Mouse (Mus musculus): ENCODE data around the gene Ube3c.

Gene Ube3c

GRCm38 (mm10) chr5:29665391-29665790 lies 96.3 kb downstream of the Ube3c start:
- in situ Hi-C loops (cut with MboI; ENCODE audit: unreplicated experiment in 2 of 2): no loop called here

GRCm38 (mm10) chr5:29672551-29672950 lies 103.5 kb downstream of the Ube3c start:
- in situ Hi-C loops (cut with MboI; ENCODE audit: unreplicated experiment in 2 of 2): no loop called here

DNA sequence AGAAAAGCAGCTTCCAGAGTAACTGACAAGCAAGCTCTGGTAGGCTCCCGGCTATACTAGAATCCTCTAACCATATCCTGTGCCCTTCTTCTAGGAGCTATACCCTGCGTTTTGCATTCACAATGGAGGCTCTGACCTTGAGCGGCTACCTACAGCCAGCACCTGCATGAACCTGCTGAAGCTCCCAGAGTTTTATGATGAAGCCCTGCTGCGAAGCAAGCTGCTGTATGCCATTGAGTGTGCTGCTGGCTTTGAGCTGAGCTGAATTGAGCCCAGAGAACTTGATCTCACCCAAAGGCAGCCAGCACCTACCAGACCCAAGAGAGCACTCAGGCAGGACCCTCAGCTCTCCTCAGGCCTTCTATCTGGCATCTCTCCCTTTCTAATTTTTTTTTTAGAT lies 105.3 kb downstream of the Ube3c start:
- in situ Hi-C loops (cut with MboI; ENCODE audit: unreplicated experiment in 2 of 2): no loop called here

DNA sequence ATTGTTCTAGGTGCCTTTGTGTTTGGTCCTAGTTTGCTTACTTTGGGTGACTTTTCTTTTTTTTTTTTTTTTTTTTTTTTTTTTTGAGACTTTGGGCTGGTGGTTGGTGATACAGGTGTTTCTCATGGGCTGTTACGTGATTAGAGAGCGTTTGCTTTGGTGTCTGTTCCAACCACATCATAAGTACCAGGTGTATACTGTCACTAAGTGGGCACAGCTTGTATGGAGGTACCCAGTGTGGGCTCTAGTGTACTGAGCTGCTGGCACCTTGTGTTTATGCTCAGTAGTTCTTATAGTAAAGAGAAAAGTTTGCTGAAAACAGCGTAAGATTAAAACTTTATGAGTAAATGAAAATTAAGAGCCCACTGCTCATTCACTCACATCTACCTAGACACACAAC lies 107.4 kb downstream of the Ube3c start:
- in situ Hi-C loops (cut with MboI; ENCODE audit: unreplicated experiment in 2 of 2): loop anchor here in 1 of 2 experiments (25.0 kb wide), 1 partner anchor 1214 kb away; the partner anchor contains the start of gene Shh

DNA sequence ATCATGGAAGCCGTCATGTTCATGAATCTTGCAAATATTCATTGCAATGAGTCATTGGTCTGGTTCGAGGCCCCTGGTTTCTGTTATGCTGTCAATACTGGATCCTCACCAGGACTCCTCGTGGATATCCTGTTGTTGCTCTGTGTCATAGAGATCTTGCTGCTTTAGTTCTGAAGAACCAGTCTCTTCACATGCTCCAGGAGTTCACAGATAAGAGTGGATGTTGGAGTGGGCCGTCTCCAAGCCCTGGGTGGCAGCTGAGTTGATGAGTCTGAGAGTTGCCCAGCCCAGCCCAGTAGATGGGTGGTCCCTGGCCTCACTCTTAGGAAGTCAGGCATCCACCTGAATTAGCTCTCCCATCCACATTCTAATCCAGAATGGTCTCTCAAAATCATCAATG lies 116.0 kb downstream of the Ube3c start:
- in situ Hi-C loops (cut with MboI; ENCODE audit: unreplicated experiment in 2 of 2): loop anchor here (5.0 to 25.0 kb wide), 2 partner anchors 298 to 1223 kb away; partner anchors contain the start of gene Shh (in 1 of the 2)

GRCm38 (mm10) chr5:29687671-29688070 lies 118.6 kb downstream of the Ube3c start:
- in situ Hi-C loops (cut with MboI; ENCODE audit: unreplicated experiment in 2 of 2): loop anchor here (5.0 to 25.0 kb wide), 2 partner anchors 300 to 1225 kb away; partner anchors contain the start of gene Shh (in 1 of the 2)

DNA sequence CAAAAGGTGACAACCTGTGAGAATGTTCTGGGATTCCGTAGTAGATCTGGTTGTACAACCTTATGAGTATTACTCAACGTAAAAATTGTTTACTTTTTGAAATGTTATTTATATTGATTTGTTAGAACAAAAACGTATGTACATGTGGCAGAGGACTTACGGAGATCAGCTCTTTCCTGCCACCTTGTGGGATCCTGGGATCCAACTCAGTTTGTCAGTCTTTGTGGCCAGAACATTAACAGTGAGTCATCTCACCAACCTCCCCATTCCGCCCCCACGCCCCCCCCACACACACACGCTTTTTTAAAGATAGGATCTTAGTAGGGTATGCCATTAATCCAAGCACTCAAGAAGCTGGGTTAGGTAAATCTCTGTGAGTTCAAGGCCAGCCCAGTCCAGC lies 119.3 kb downstream of the Ube3c start:
- in situ Hi-C loops (cut with MboI; ENCODE audit: unreplicated experiment in 2 of 2): loop anchor here (5.0 to 25.0 kb wide), 2 partner anchors 301 to 1226 kb away; partner anchors contain the start of gene Shh (in 1 of the 2)

DNA sequence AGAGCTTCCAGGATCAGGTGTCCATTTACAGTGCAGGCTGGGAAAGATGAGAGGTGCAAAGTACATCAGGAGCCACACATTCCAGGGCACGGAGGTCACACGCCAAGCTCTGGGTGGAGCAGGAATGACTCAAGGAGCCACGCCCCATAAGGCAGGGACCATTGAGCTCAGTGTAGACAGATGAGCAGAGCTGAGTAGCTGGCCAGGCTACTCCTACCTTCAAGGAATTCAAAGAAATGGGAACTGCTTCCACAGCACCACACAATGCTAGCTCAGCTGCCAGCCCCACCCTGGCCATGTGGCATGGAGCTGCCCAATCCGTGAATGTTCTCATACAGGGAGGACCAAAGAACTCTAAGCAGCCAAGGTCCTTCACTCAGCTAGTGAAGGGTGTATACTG lies 129.5 kb downstream of the Ube3c start:
- in situ Hi-C loops (cut with MboI; ENCODE audit: unreplicated experiment in 2 of 2): loop anchor here in 1 of 2 experiments (25.0 kb wide), 1 partner anchor 1236 kb away; the partner anchor contains the start of gene Shh

DNA sequence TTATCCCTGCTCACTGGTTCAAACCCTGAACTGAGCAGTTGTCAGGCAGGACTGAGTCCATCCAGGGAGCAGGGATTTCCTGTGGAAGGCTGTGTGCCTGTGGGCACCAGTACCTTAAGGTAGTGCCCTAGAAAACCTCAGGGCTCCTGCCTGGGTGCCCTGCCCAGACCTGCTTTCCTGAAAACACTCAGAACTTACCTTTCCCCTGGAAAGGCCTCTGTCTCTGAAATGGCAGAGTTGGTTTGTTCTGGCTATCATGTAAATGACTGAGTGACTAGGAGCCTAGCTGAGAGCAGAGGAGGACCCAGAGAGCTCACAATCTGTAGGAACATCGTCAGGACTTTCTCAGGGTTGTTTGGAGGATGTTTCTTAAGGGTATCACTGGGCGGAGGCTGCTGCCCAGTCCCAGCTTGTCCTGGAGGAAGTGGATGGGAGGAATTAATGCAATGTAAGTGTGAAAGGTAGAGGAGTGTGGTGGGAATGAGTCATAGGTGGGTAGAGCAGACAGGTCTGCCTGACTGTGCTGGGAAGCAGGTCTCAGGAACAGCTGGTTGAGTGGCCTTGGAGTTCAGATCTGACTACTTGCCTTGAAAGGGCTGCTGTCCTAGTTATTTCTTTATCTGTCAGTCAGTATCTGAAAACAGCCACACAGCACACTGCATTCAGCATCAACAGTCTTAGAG lies 130.6 kb downstream of the Ube3c start:
- in situ Hi-C loops (cut with MboI; ENCODE audit: unreplicated experiment in 2 of 2): loop anchor here in 1 of 2 experiments (25.0 kb wide), 1 partner anchor 1237 kb away; the partner anchor contains the start of gene Shh

DNA sequence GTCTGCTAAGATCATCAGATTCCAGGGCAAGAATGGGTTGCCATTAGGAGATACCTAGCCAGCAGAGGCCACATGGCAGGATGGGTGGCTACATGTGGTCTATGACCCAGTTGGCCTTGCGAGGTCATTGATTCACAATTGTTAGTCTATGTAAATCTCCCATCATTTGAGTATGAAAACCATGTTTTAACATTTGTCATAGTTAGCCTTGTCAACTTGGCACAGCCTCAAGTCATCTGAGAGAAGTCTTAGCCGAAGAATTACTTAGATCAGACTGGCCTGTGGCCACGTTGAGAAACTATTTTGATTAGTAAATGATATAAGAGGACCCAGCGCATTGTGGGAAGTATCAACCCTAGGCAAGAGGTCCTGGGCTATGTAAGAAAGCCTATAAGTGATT lies 138.2 kb downstream of the Ube3c start:
- in situ Hi-C loops (cut with MboI; ENCODE audit: unreplicated experiment in 2 of 2): no loop called here

DNA sequence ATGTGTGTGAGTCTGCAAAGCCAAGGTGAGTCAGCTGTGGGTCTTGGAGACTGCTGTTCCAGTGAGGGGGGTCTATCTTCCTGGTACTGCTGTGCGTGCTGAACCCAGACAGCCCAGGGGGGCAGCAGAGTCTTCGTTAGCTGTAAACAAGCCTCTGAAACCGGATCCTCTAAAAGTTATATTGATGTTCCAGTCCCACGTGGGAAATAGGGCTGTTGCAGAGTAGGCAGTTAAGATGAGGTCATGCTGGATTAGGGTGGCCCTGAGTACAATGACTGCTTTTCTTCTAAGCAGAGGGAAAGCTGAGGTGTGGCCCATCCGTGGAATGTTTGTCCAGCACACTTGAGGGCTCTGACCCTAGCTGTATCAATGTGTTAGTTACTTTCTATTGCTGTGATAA lies 139.2 kb downstream of the Ube3c start:
- in situ Hi-C loops (cut with MboI; ENCODE audit: unreplicated experiment in 2 of 2): no loop called here

- in situ Hi-C loops (cut with MboI; ENCODE audit: unreplicated experiment in 2 of 2): no loop called here
Measured at GRCm38 (mm10) chr5:29711631-29712030, 142.6 kb downstream of the Ube3c start.

DNA sequence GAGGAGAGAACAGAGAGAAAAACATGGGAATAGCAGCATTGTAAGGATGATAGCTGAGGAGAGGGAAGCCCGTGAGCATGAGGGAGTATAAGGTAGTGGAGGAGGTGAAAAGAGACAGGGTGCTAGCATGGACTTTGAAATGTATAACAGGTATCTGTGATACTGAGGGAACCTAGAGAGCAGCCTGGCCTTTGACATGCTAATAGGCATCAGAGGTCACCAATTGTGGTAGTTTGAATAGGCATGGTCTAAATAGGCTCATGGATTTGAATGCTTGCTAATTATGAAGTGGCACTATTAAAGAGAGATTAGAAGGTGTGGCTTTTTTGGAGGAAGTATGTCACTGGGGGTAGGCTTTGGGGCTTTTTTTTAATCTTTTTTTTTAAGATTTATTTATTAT lies 143.9 kb downstream of the Ube3c start:
- in situ Hi-C loops (cut with MboI; ENCODE audit: unreplicated experiment in 2 of 2): no loop called here

DNA sequence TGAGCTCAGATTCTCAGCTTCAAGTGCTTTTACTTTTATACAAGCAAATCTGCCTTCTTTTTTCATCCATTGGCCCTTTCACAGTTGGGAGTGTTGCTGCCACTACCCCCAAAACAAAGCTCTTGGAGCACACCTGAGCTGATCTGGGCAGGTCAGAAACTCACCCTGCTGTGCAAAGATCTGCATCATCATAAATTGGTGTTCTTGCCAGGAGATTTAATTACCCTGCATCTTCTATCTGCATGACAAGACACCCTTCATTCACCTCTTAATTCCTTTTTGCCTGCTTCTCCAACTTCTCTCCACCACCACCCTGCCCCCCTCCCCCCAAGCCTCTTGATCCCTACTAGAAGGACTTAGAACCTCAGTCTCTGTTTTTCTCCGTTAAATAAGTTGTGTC lies 152.1 kb downstream of the Ube3c start:
- in situ Hi-C loops (cut with MboI; ENCODE audit: unreplicated experiment in 2 of 2): no loop called here

- in situ Hi-C loops (cut with MboI; ENCODE audit: unreplicated experiment in 2 of 2): no loop called here
Measured at GRCm38 (mm10) chr5:29725369-29725768, 156.3 kb downstream of the Ube3c start.

Measured in v-Abl transformed pro-B cells (cell line).